Mouse (Mus musculus) cortical plate, adult 2 months (tissue): ENCODE measurements around the gene Rtn4r. TPM values are rescaled to one million over a fixed set of nuclear protein-coding genes. Genes with fewer than 3 reads are reported as not detected.
A peak's percentile ranks its signal among the peaks of the same experiment; 100 is the strongest.

ENCODE experiments used
- H3K27ac ChIP-seq: fragments of 200-500 bp; 2 replicates; pipeline ENCODE4 v1.5.1; 2012; ENCODE audit warnings: low read length, control low read depth, inconsistent platforms; ENCODE audit not compliant: insufficient read depth
- H3K4me1 ChIP-seq: fragments of 200-500 bp; 2 replicates; pipeline ENCODE4 v1.6.1; 2011; ENCODE audit warnings: low read length; ENCODE audit not compliant: control insufficient read depth, insufficient read depth
- H3K4me3 ChIP-seq: fragments of 200-500 bp; 2 replicates; pipeline ENCODE4 v1.5.1; 2011; ENCODE audit warnings: mild to moderate bottlenecking, low read length, control low read depth; ENCODE audit not compliant: insufficient read depth
- CTCF ChIP-seq: fragments of 200-500 bp; IDR thresholded peaks from 2 replicates; pipeline ENCODE4 v1.5.1; 2011; ENCODE audit warnings: mild to moderate bottlenecking, control low read depth, low read length; ENCODE audit not compliant: insufficient read depth; ENCODE audit errors: extremely low read depth
- POLR2A ChIP-seq: fragments of 200-500 bp; IDR thresholded peaks from 2 replicates; pipeline ENCODE4 v1.6.1; 2011; ENCODE audit warnings: mild to moderate bottlenecking, low read length, control low read depth; ENCODE audit not compliant: insufficient read depth; ENCODE audit errors: extremely low read depth
- polyA plus RNA-seq: library from polyadenylated mRNA; depleted of rRNA; stranded (reverse); fragments of >200 nt; gene quantifications from 2 replicates; pipeline ENCODE4 v1.2.3, GENCODE M21; 2012

The Rtn4r gene
- polyA plus RNA-seq, 1 experiment: 225 TPM

DNA sequence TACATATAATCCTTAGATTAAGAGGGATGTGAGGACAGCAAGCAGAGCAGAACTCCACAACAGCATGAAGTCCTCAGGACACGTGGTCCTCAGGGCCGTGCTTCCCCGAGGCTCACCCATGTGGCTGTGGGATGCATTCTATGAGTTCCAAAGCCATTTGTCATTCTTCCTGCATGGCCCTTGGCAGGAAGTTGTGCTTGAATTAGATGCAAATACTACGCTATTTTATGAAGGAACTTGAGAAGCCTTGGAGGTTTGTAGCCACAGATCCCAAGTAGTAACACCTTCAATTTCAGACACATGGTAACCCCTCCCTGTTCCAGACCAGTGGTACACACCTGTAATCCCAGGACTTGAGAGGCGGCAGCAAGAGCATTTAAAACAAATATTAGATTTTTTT, 31.1 kb upstream of the Rtn4r start:
- Histone ChIP-seq H3K4me3 (no peak overlapping the region), H3K27ac (no peak overlapping the region), H3K4me1 (no peaks in the 10 kb centered on the region)
- no peak for TF ChIP-seq POLR2A
- TF ChIP-seq CTCF: no peak

GRCm38 (mm10) chr16:18102816-18103215, 24.6 kb upstream of the Rtn4r start:
- H3K4me3 ChIP-seq: no peak overlapping the region
- H3K4me1 ChIP-seq: no peaks in the 10 kb centered on the region
- no peak overlapping the region for H3K27ac ChIP-seq
- TF ChIP-seq POLR2A (no peak), CTCF (no peak)

DNA sequence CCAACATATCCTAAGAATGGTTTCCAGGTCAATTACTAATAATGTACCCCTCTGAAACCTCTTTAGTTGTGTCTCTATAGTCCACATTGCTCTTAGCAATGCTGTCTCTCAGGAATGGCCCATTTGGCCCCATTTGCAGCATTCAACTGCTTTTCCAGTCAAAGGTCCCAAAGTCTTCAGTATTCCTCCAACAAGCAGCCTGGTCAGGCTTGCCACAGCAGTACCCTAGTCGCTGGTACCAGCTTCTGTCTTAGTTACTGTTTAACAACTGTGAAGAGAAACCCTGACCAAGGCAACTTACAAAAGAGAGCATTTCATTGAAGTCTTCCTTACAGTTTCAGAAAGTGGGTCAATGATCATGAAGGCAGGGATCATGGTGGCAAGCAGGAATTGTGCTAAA, 24.1 kb upstream of the Rtn4r start:
- Histone ChIP-seq H3K4me1 (no peaks in the 10 kb centered on the region), H3K4me3 (no peak overlapping the region), H3K27ac (no peak overlapping the region)
- TF ChIP-seq CTCF (no peak), POLR2A (no peak)

- no peak overlapping the region for H3K27ac ChIP-seq
- TF ChIP-seq POLR2A (no peak), CTCF (no peak)
Measured at GRCm38 (mm10) chr16:18103808-18104207, 23.6 kb upstream of the Rtn4r start.

GRCm38 (mm10) chr16:18108221-18108966, 19.0 kb upstream of the Rtn4r start:
- TF ChIP-seq POLR2A: no peak
- peak; percentile 96 for TF ChIP-seq CTCF
- H3K4me3 ChIP-seq: no peak overlapping the region
- H3K27ac ChIP-seq: no peak overlapping the region
- no peaks in the 10 kb centered on the region for H3K4me1 ChIP-seq

More at GRCm38 (mm10) chr16:18103808-18104207, 23.6 kb upstream of the Rtn4r start:
- Histone ChIP-seq H3K4me1 (no peaks in the 10 kb centered on the region), H3K4me3 (no peak overlapping the region)

- no peaks in the 10 kb centered on the region for H3K4me1 ChIP-seq
- H3K27ac ChIP-seq: no peak overlapping the region
- H3K4me3 ChIP-seq: no peak overlapping the region
- TF ChIP-seq CTCF (no peak), POLR2A (no peak)
Measured at GRCm38 (mm10) chr16:18111042-18111441, 16.4 kb upstream of the Rtn4r start.

DNA sequence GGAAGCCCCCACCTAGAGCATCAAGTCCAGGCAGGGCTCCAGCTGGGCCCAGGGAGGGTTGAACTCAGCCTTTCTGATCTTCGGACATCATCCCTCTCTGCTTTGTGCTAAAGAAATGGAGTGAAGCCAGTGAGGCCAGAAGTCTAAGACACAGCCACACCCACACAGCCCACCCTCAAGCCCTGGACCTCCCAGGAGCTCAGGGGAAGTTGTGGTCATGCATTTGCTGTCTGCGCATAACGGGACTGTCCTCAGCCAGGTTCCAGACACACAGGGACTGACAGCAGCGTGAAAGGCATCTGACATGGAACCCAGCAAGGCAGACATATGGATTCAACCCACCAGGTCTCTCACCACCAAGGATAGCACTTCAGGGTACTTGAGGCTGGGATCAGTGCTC, 11.0 kb upstream of the Rtn4r start:
- no peak for TF ChIP-seq POLR2A
- no peak for TF ChIP-seq CTCF
- H3K4me3 ChIP-seq: no peak overlapping the region
- H3K27ac ChIP-seq: no peak overlapping the region
- no peaks in the 10 kb centered on the region for H3K4me1 ChIP-seq

GRCm38 (mm10) chr16:18118285-18118684, 9.2 kb upstream of the Rtn4r start:
- Histone ChIP-seq H3K4me1 (no peaks in the 10 kb centered on the region), H3K4me3 (no peak overlapping the region), H3K27ac (no peak overlapping the region)
- TF ChIP-seq CTCF (no peak), POLR2A (no peak)

GRCm38 (mm10) chr16:18119031-18119730, 8.3 kb upstream of the Rtn4r start:
- peak; percentile 68 for TF ChIP-seq CTCF
- no peak for TF ChIP-seq POLR2A
- Histone ChIP-seq H3K4me1 (no peaks in the 10 kb centered on the region), H3K4me3 (no peak overlapping the region), H3K27ac (no peak overlapping the region)

GRCm38 (mm10) chr16:18122740-18123139, 4.7 kb upstream of the Rtn4r start:
- no peak overlapping the region for H3K27ac ChIP-seq
- no peak overlapping the region for H3K4me3 ChIP-seq
- no peaks in the 10 kb centered on the region for H3K4me1 ChIP-seq
- TF ChIP-seq CTCF (no peak), POLR2A (no peak)
